Mouse (Mus musculus): ENCODE data around the gene Akap8l. TPM values are rescaled to one million over a fixed set of nuclear protein-coding genes. Genes with fewer than 3 reads are reported as not detected.

Gene Akap8l
- polyA plus RNA-seq, 1 experiment from 2014 or later, result 59.0 TPM

GRCm38 (mm10) chr17:32363821-32364301 is 13.5 kb upstream of the Akap8l start:
- H3K27me3 ChIP-seq (ENCODE audit: control insufficient read depth, insufficient read depth, low read length), result no peaks in the 10 kb centered on the region
- under 1% methylated on average over 24 of the region's 50 CpGs for WGBS (ENCODE audit: insufficient replicate concordance)

GRCm38 (mm10) chr17:32362686-32363085 is 12.3 kb upstream of the Akap8l start:
- no peaks in the 10 kb centered on the region for H3K27me3 ChIP-seq (ENCODE audit: control insufficient read depth, insufficient read depth, low read length)
- H3K36me3 ChIP-seq (ENCODE audit: control insufficient read depth, insufficient read depth, low read length), result peaks cover 16% of the 10 kb centered on the region
- H3K27ac ChIP-seq (ENCODE audit: low read depth, low read length), result no peak overlapping the region
- no peak for ATAC-seq (replicated peaks; ENCODE audit: insufficient number of reproducible peaks, low FRiP score, low TSS enrichment)
- no peaks in the 10 kb centered on the region for H3K9me3 ChIP-seq (replicated peaks; ENCODE audit: control insufficient read depth, low read length)
- H3K4me2 ChIP-seq, result peak overlapping the region; percentile 94
- 81% methylated on average over 4 of the region's 4 CpGs for WGBS (ENCODE audit: insufficient replicate concordance)
- peaks cover 19% of the 10 kb centered on the region for H3K4me1 ChIP-seq (ENCODE audit: control insufficient read depth, insufficient read depth, low read length)
- H3K9ac ChIP-seq (ENCODE audit: low read depth, low read length), result no peak overlapping the region
- H3K4me3 ChIP-seq (ENCODE audit: low read depth, low read length), result peak overlapping the region; percentile 98; the same call in 1 of the 2 replicates

More at GRCm38 (mm10) chr17:32363821-32364301, 13.5 kb upstream of the Akap8l start:
- ATAC-seq (replicated peaks; ENCODE audit: insufficient number of reproducible peaks, low FRiP score, low TSS enrichment), result peak; percentile 29
- Histone ChIP-seq H3K9ac (ENCODE audit: low read depth, low read length) (peak overlapping the region; percentile 97), H3K27ac (ENCODE audit: low read depth, low read length) (peak overlapping the region; percentile 71), H3K4me2 (peak overlapping the region; percentile 94), H3K9me3 (replicated peaks; ENCODE audit: control insufficient read depth, low read length) (no peaks in the 10 kb centered on the region), H3K4me3 (ENCODE audit: low read depth, low read length) (peak overlapping the region; percentile 98), H3K4me1 (ENCODE audit: control insufficient read depth, insufficient read depth, low read length) (peaks cover 19% of the 10 kb centered on the region), H3K36me3 (ENCODE audit: control insufficient read depth, insufficient read depth, low read length) (peaks cover 10% of the 10 kb centered on the region)

GRCm38 (mm10) chr17:32359928-32360327 is 9.5 kb upstream of the Akap8l start:
- WGBS (ENCODE audit: insufficient replicate concordance), result 89% methylated on average over 18 of the region's 18 CpGs
- Histone ChIP-seq H3K27ac (ENCODE audit: low read depth, low read length) (no peak overlapping the region), H3K4me3 (ENCODE audit: low read depth, low read length) (no peak overlapping the region), H3K9ac (ENCODE audit: low read depth, low read length) (no peak overlapping the region), H3K36me3 (ENCODE audit: control insufficient read depth, insufficient read depth, low read length) (peaks cover 37% of the 10 kb centered on the region), H3K4me1 (ENCODE audit: control insufficient read depth, insufficient read depth, low read length) (peaks cover 12% of the 10 kb centered on the region), H3K4me2 (no peak overlapping the region), H3K27me3 (ENCODE audit: control insufficient read depth, insufficient read depth, low read length) (no peaks in the 10 kb centered on the region), H3K9me3 (replicated peaks; ENCODE audit: control insufficient read depth, low read length) (no peaks in the 10 kb centered on the region)
- ATAC-seq (replicated peaks; ENCODE audit: insufficient number of reproducible peaks, low FRiP score, low TSS enrichment), result no peak

- Histone ChIP-seq H3K9ac (ENCODE audit: low read depth, low read length) (no peak overlapping the region), H3K4me2 (no peak overlapping the region), H3K27ac (ENCODE audit: low read depth, low read length) (no peak overlapping the region), H3K36me3 (ENCODE audit: control insufficient read depth, insufficient read depth, low read length) (peaks cover 40% of the 10 kb centered on the region), H3K27me3 (ENCODE audit: control insufficient read depth, insufficient read depth, low read length) (no peaks in the 10 kb centered on the region), H3K9me3 (replicated peaks; ENCODE audit: control insufficient read depth, low read length) (no peaks in the 10 kb centered on the region), H3K4me3 (ENCODE audit: low read depth, low read length) (no peak overlapping the region), H3K4me1 (ENCODE audit: control insufficient read depth, insufficient read depth, low read length) (peaks cover 8% of the 10 kb centered on the region)
- no peak for ATAC-seq (replicated peaks; ENCODE audit: insufficient number of reproducible peaks, low FRiP score, low TSS enrichment)
- 92% methylated on average over 6 of the region's 6 CpGs for WGBS (ENCODE audit: insufficient replicate concordance)
Measured at GRCm38 (mm10) chr17:32358943-32359340, 8.5 kb upstream of the Akap8l start.

- Histone ChIP-seq H3K4me2 (no peak overlapping the region), H3K36me3 (ENCODE audit: control insufficient read depth, insufficient read depth, low read length) (peaks cover 40% of the 10 kb centered on the region), H3K27me3 (ENCODE audit: control insufficient read depth, insufficient read depth, low read length) (no peaks in the 10 kb centered on the region), H3K4me3 (ENCODE audit: low read depth, low read length) (no peak overlapping the region), H3K9ac (ENCODE audit: low read depth, low read length) (no peak overlapping the region), H3K27ac (ENCODE audit: low read depth, low read length) (no peak overlapping the region), H3K9me3 (replicated peaks; ENCODE audit: control insufficient read depth, low read length) (no peaks in the 10 kb centered on the region), H3K4me1 (ENCODE audit: control insufficient read depth, insufficient read depth, low read length) (peaks cover 8% of the 10 kb centered on the region)
- ATAC-seq (replicated peaks; ENCODE audit: insufficient number of reproducible peaks, low FRiP score, low TSS enrichment), result no peak
- 94% methylated on average over 7 of the region's 7 CpGs for WGBS (ENCODE audit: insufficient replicate concordance)
Measured at GRCm38 (mm10) chr17:32358192-32358942, 8.0 kb upstream of the Akap8l start.

- Histone ChIP-seq H3K27me3 (ENCODE audit: control insufficient read depth, insufficient read depth, low read length) (no peaks in the 10 kb centered on the region), H3K4me2 (no peak overlapping the region), H3K36me3 (ENCODE audit: control insufficient read depth, insufficient read depth, low read length) (peaks cover 40% of the 10 kb centered on the region), H3K9ac (ENCODE audit: low read depth, low read length) (no peak overlapping the region), H3K27ac (ENCODE audit: low read depth, low read length) (no peak overlapping the region), H3K9me3 (replicated peaks; ENCODE audit: control insufficient read depth, low read length) (no peaks in the 10 kb centered on the region), H3K4me1 (ENCODE audit: control insufficient read depth, insufficient read depth, low read length) (no peaks in the 10 kb centered on the region), H3K4me3 (ENCODE audit: low read depth, low read length) (no peak overlapping the region)
- WGBS (ENCODE audit: insufficient replicate concordance), result 84% methylated on average over 24 of the region's 24 CpGs
- ATAC-seq (replicated peaks; ENCODE audit: insufficient number of reproducible peaks, low FRiP score, low TSS enrichment), result no peak
Measured at GRCm38 (mm10) chr17:32356766-32357760, 6.7 kb upstream of the Akap8l start.

- 0 out of 2 replicates have a peak, but pooled peaks cover under 1% of the 10 kb centered on the region for H3K4me1 ChIP-seq (ENCODE audit: control insufficient read depth, insufficient read depth, low read length)
- no peak overlapping the region for H3K9ac ChIP-seq (ENCODE audit: low read depth, low read length)
- no peaks in the 10 kb centered on the region for H3K27me3 ChIP-seq (ENCODE audit: control insufficient read depth, insufficient read depth, low read length)
- peaks cover 37% of the 10 kb centered on the region for H3K36me3 ChIP-seq (ENCODE audit: control insufficient read depth, insufficient read depth, low read length)
- H3K4me2 ChIP-seq, result no peak overlapping the region
- no peak overlapping the region for H3K4me3 ChIP-seq (ENCODE audit: low read depth, low read length)
- WGBS (ENCODE audit: insufficient replicate concordance), result 88% methylated on average over 9 of the region's 9 CpGs
- ATAC-seq (replicated peaks; ENCODE audit: insufficient number of reproducible peaks, low FRiP score, low TSS enrichment), result no peak
- no peak overlapping the region for H3K27ac ChIP-seq (ENCODE audit: low read depth, low read length)
- H3K9me3 ChIP-seq (replicated peaks; ENCODE audit: control insufficient read depth, low read length), result no peaks in the 10 kb centered on the region
Measured at GRCm38 (mm10) chr17:32356281-32356680, 5.9 kb upstream of the Akap8l start.

- ATAC-seq (replicated peaks; ENCODE audit: insufficient number of reproducible peaks, low FRiP score, low TSS enrichment), result no peak
- Histone ChIP-seq H3K4me3 (ENCODE audit: low read depth, low read length) (no peak overlapping the region), H3K27ac (ENCODE audit: low read depth, low read length) (no peak overlapping the region), H3K4me1 (ENCODE audit: control insufficient read depth, insufficient read depth, low read length) (0 out of 2 replicates have a peak, but pooled peaks cover 2% of the 10 kb centered on the region), H3K9ac (ENCODE audit: low read depth, low read length) (no peak overlapping the region), H3K4me2 (no peak overlapping the region), H3K9me3 (replicated peaks; ENCODE audit: control insufficient read depth, low read length) (no peaks in the 10 kb centered on the region), H3K36me3 (ENCODE audit: control insufficient read depth, insufficient read depth, low read length) (peaks cover 36% of the 10 kb centered on the region), H3K27me3 (ENCODE audit: control insufficient read depth, insufficient read depth, low read length) (no peaks in the 10 kb centered on the region)
- WGBS (ENCODE audit: insufficient replicate concordance), result 85% methylated on average over 6 of the region's 6 CpGs
Measured at GRCm38 (mm10) chr17:32355031-32355430, 4.6 kb upstream of the Akap8l start.
